Mouse (Mus musculus) left cerebral cortex, adult 18-20 months (tissue): ENCODE measurements around the gene Slc25a28. TPM values are rescaled to one million over a fixed set of nuclear protein-coding genes. Genes with fewer than 3 reads are reported as not detected.
A peak's percentile ranks its signal among the peaks of the same experiment; 100 is the strongest.

Experiments used
- DNase-seq, 2 experiments: peaks; one replicate each; pipeline ENCODE4 v3.0.0; 2021 to 2022; ENCODE audit warnings: low spot score in 2 of 2, mixed read lengths in 1 of 2
- total RNA-seq, 2 experiments: library from RNA; stranded (reverse); gene quantifications; 2 replicates each; pipeline ENCODE4 v1.2.3; 2021

The Slc25a28 gene
- total RNA-seq, 2 experiments from 2014 or later = 46.6 to 52.1 TPM

GRCm38 (mm10) chr19:43678467-43679003 lies 3.9 kb upstream of the Slc25a28 start:
- DNase-seq = no peak

- peak; percentile 29 to 44 for DNase-seq
Measured at GRCm38 (mm10) chr19:43675525-43676400, 1.1 kb upstream of the Slc25a28 start.

- peak in 1 of 2 experiments; percentile 22 for DNase-seq
Measured at GRCm38 (mm10) chr19:43674316-43674689, 378 bp downstream of the Slc25a28 start.

GRCm38 (mm10) chr19:43673513-43674315 lies 967 bp downstream of the Slc25a28 start:
- no peak for DNase-seq

- no peak for DNase-seq
Measured at GRCm38 (mm10) chr19:43671054-43671453, 3.6 kb downstream of the Slc25a28 start.

GRCm38 (mm10) chr19:43669136-43669759 lies 5.4 kb downstream of the Slc25a28 start:
- DNase-seq = no peak

GRCm38 (mm10) chr19:43667430-43667809 lies 7.3 kb downstream of the Slc25a28 start:
- no peak for DNase-seq

- no peak for DNase-seq
Measured at GRCm38 (mm10) chr19:43666661-43667429, 7.8 kb downstream of the Slc25a28 start.

- DNase-seq = peak; percentile 34 to 47
Measured at GRCm38 (mm10) chr19:43665441-43666048, 9.1 kb downstream of the Slc25a28 start.

- DNase-seq = no peak
Measured at GRCm38 (mm10) chr19:43663471-43663870, 11.2 kb downstream of the Slc25a28 start.

GRCm38 (mm10) chr19:43662176-43662967 lies 12.3 kb downstream of the Slc25a28 start:
- DNase-seq = no peak

GRCm38 (mm10) chr19:43660774-43661173 lies 13.9 kb downstream of the Slc25a28 start:
- no peak for DNase-seq

GRCm38 (mm10) chr19:43659632-43660031 lies 15.0 kb downstream of the Slc25a28 start:
- no peak for DNase-seq

GRCm38 (mm10) chr19:43655735-43656492 lies 18.8 kb downstream of the Slc25a28 start:
- peak; percentile 73 to 74 for DNase-seq

GRCm38 (mm10) chr19:43651241-43651785 lies 23.4 kb downstream of the Slc25a28 start:
- no peak for DNase-seq

GRCm38 (mm10) chr19:43648343-43648742 lies 26.3 kb downstream of the Slc25a28 start:
- DNase-seq = no peak

- DNase-seq = no peak
Measured at GRCm38 (mm10) chr19:43647261-43647660, 27.4 kb downstream of the Slc25a28 start.

GRCm38 (mm10) chr19:43646852-43647251 lies 27.8 kb downstream of the Slc25a28 start:
- DNase-seq = no peak
